Mouse (Mus musculus) embryonic fibroblast, embryonic 13.5 days (primary cell): ENCODE results near the gene Cenpx. TPM values are rescaled to one million over a fixed set of nuclear protein-coding genes. Genes with fewer than 3 reads are reported as not detected.

Source experiments
- H3K27ac ChIP-seq: 2 replicates; pipeline ENCODE4 v1.5.1; 2012; ENCODE audit warnings: low read length, control low read depth, inconsistent platforms; ENCODE audit not compliant: insufficient read depth
- H3K4me1 ChIP-seq: 2 replicates; pipeline ENCODE4 v1.6.1; 2011; ENCODE audit warnings: low read length; ENCODE audit not compliant: control insufficient read depth, insufficient read depth
- H3K4me3 ChIP-seq: 2 replicates; pipeline ENCODE4 v1.5.1; 2011; ENCODE audit warnings: mild to moderate bottlenecking, control low read depth, low read length; ENCODE audit not compliant: insufficient read depth
- CTCF ChIP-seq: IDR thresholded peaks from 2 replicates; pipeline ENCODE4 v1.5.1; 2011; ENCODE audit warnings: mild to moderate bottlenecking, control low read depth, low read length, moderate library complexity, borderline replicate concordance; ENCODE audit not compliant: insufficient read depth
- POLR2A ChIP-seq: IDR thresholded peaks from 2 replicates; pipeline ENCODE4 v1.6.1; 2011; ENCODE audit warnings: low read depth, mild to moderate bottlenecking, control low read depth, low read length, moderate library complexity
- polyA plus RNA-seq: library from polyadenylated mRNA; stranded (reverse); fragments of >200 nt; gene quantifications from 2 replicates; pipeline ENCODE4 v1.2.4, GENCODE M21; 2011; ENCODE audit warnings: low read depth; ENCODE audit not compliant: missing spikeins, insufficient read length

Gene Cenpx
- polyA plus RNA-seq, 1 experiment = 44.1 TPM

GRCm38 (mm10) chr11:120714546-120714945, 1.0 kb upstream of the Cenpx start:
- Histone ChIP-seq H3K27ac (no peak overlapping the region), H3K4me3 (peak overlapping the region; percentile 57), H3K4me1 (0 out of 2 replicates have a peak, but pooled peaks cover 2% of the 10 kb centered on the region)
- TF ChIP-seq POLR2A (no peak), CTCF (no peak)

- no peak overlapping the region for H3K27ac ChIP-seq
- 0 out of 2 replicates have a peak, but pooled peaks cover 2% of the 10 kb centered on the region for H3K4me1 ChIP-seq
- H3K4me3 ChIP-seq = peak overlapping the region; percentile 54
- peak; percentile 52 for TF ChIP-seq CTCF
- no peak for TF ChIP-seq POLR2A
These were observed 568 bp downstream of the Cenpx start for GRCm38 (mm10) chr11:120712771-120713568.

GRCm38 (mm10) chr11:120711980-120712604, 1.4 kb downstream of the Cenpx start:
- TF ChIP-seq POLR2A (no peak), CTCF (no peak)
- Histone ChIP-seq H3K4me3 (no peak overlapping the region), H3K27ac (no peak overlapping the region), H3K4me1 (0 out of 2 replicates have a peak, but pooled peaks cover 2% of the 10 kb centered on the region)

DNA sequence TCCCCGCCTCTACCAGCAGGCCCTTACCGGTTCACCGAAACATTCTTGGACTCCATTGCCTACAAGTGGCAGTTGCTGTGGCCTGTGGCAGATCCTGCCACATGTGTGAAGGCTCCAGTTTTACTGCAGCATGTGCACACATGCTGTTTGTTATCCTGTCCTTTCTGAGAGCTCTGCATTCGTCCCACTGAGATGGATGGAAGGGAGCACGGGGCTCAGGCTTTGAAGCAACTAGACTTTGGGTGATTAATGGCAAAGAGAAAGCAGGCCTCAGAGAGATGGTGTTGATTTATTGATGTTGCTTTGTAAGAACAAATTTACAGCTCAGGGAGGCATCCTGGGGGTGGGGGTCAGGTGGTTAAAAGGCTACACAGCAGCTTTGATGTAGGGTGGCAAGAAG, 2.9 kb downstream of the Cenpx start:
- no peak overlapping the region for H3K27ac ChIP-seq
- 0 out of 2 replicates have a peak, but pooled peaks cover 2% of the 10 kb centered on the region for H3K4me1 ChIP-seq
- TF ChIP-seq CTCF (no peak), POLR2A (no peak)
- no peak overlapping the region for H3K4me3 ChIP-seq

DNA sequence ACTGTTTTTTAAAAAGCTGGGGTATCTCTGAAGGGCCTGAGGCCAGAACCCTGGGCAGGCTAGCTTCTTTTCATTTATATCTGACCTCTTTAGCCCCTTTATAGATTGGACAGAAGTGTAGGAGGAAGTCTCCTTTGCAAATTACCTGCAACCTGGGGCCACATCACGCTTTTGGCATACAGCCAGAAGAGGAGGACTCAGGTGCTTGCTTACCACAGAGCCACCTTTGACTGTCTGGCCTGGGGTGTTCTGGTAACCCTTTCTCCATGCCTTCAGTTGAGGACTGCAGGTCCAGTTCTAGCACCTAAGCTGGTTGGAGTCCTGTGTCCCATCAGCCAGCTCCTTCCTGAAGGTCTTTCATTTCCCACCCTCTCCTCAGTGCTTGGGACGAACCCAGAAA, 4.0 kb downstream of the Cenpx start:
- H3K4me1 ChIP-seq = 0 out of 2 replicates have a peak, but pooled peaks cover 2% of the 10 kb centered on the region
- TF ChIP-seq POLR2A = no peak

DNA sequence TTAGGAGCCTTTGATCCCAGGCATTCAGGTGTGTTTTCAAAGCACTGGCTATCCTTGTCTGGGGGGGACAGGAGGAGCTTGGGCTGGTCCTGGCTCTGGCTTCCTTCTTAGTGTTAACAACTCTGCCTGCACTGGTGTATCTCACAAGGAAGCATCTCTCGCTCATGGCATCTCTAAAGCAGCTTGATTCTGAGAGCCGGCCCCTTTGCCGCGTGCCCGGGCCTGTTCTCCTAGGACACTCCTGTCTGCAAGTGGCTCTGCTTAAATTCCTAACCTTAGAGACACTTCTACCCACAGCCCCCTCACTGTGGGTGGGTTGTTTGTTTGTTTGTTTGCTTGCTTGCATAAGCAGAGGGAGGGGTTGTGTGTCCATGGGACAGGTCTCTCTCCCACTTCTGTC, 5.6 kb downstream of the Cenpx start:
- TF ChIP-seq CTCF (no peak), POLR2A (no peak)
- Histone ChIP-seq H3K27ac (no peak overlapping the region), H3K4me3 (no peak overlapping the region), H3K4me1 (peaks cover 6% of the 10 kb centered on the region; the same call in 1 of the 2 replicates)

More for the DNA sequence above, 4.0 kb downstream of the Cenpx start:
- Histone ChIP-seq H3K4me3 (no peak overlapping the region), H3K27ac (no peak overlapping the region)

GRCm38 (mm10) chr11:120707225-120707624, 6.3 kb downstream of the Cenpx start:
- Histone ChIP-seq H3K4me3 (no peak overlapping the region), H3K4me1 (peaks cover 4% of the 10 kb centered on the region; the same call in 1 of the 2 replicates), H3K27ac (no peak overlapping the region)
- TF ChIP-seq CTCF = no peak
- no peak for TF ChIP-seq POLR2A

- no peak overlapping the region for H3K27ac ChIP-seq
- no peak overlapping the region for H3K4me3 ChIP-seq
- no peak for TF ChIP-seq POLR2A
These were observed 7.4 kb downstream of the Cenpx start for GRCm38 (mm10) chr11:120706120-120706519.

DNA sequence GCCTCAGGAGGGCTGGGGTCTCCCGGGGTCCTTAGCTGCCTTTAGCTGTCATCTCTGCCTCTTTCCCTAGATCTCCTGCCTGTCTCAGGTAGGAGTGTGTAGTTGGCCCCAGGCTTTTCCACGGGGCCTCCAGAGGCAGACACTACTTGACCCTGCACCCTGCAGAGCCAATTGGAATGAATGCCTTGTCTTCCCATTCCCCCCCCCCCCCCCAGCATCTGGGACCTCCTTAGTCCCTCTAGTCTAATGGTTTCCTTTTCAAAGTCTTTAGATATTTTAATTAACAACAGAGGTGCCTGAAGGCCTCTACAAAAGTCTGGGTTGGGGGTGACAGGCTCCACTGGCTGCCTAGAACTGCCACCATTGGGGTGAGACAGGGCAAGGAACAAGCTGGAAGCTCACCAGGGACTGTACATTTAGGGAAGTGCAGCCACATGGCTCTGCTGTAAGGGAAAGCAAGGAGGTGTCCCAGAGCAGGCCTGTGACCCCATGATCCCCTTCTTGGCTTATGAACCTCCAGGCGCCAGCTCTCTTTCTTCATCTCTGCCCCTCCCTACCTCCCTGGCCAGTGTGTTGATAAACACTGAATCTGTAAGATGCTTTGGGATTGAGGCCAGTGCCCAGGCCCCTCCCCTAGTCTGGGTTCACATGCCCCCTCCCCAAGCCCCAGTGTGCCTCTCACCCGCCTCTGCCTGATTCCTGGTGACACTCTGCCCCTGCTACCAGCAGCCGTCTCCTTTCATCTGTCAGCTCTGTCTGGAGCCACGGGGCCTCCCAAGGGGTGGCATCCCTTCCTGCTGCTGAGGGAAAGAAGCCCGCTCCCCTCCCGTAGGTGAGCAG, 8.8 kb downstream of the Cenpx start:
- peaks cover 4% of the 10 kb centered on the region; the same call in 1 of the 2 replicates for H3K4me1 ChIP-seq
- H3K4me3 ChIP-seq = no peak overlapping the region

More at GRCm38 (mm10) chr11:120706120-120706519, 7.4 kb downstream of the Cenpx start:
- peaks cover 4% of the 10 kb centered on the region; the same call in 1 of the 2 replicates for H3K4me1 ChIP-seq

More for the DNA sequence above, 8.8 kb downstream of the Cenpx start:
- H3K27ac ChIP-seq = peak overlapping the region; percentile 27; the same call in 1 of the 2 replicates
- TF ChIP-seq POLR2A = no peak
- no peak for TF ChIP-seq CTCF
